Mouse (Mus musculus) myocyte (in vitro differentiated cells): ENCODE results near the gene Trappc3l. TPM values are rescaled to one million over a fixed set of nuclear protein-coding genes. Genes with fewer than 3 reads are reported as not detected.

Source experiments
- H3K27me3 ChIP-seq: one replicate; pipeline ENCODE4 v1.6.1; 2011; ENCODE audit not compliant: control insufficient read depth, insufficient read depth, insufficient read length
- H3K36me3 ChIP-seq: one replicate; pipeline ENCODE4 v1.6.1; 2011; ENCODE audit not compliant: control insufficient read depth, insufficient read depth
- H3K4me2 ChIP-seq: one replicate; pipeline ENCODE4 v1.6.1; 2011; ENCODE audit warnings: low read depth, control low read depth
- H3K4me3 ChIP-seq: one replicate; pipeline ENCODE4 v1.5.1; 2011; ENCODE audit warnings: mild to moderate bottlenecking, control low read depth, moderate library complexity
- H3K79me2 ChIP-seq: one replicate; pipeline ENCODE4 v1.6.1; 2011; ENCODE audit not compliant: control insufficient read depth, insufficient read depth
- H3ac ChIP-seq: one replicate; pipeline ENCODE4 v1.6.1; 2011; ENCODE audit not compliant: control insufficient read depth, insufficient read length
- CEBPB ChIP-seq: IDR thresholded peaks from 2 replicates; pipeline ENCODE4 v1.6.1; 2011; ENCODE audit warnings: mild to moderate bottlenecking, moderate library complexity; ENCODE audit not compliant: poor library complexity, insufficient read depth, severe bottlenecking
- E2F4 ChIP-seq: IDR thresholded peaks from one replicate; pipeline ENCODE4 v1.6.1; 2011; ENCODE audit warnings: mild to moderate bottlenecking, control low read depth, moderate library complexity; ENCODE audit not compliant: insufficient read depth
- MAX ChIP-seq: IDR thresholded peaks from one replicate; pipeline ENCODE4 v1.6.1; 2011; ENCODE audit warnings: low read depth, mild to moderate bottlenecking, control low read depth
- MYOD1 ChIP-seq, 3 experiments: IDR thresholded peaks; one replicate each; pipeline ENCODE4 v1.6.1; 2011; ENCODE audit warnings: control low read depth in 2 of 3, low read depth in 2 of 3, mild to moderate bottlenecking in 2 of 3, moderate library complexity in 1 of 3; ENCODE audit not compliant: insufficient read length in 2 of 3, control insufficient read depth in 1 of 3
- MYOG ChIP-seq, 3 experiments: IDR thresholded peaks; one replicate each; pipeline ENCODE4 v1.6.1; 2011; ENCODE audit warnings: control low read depth in 2 of 3, low read depth in 2 of 3, mild to moderate bottlenecking in 2 of 3; ENCODE audit not compliant: insufficient read length in 2 of 3, control insufficient read depth in 1 of 3, insufficient read depth in 1 of 3
- POLR2A ChIP-seq: IDR thresholded peaks from one replicate; pipeline ENCODE4 v1.6.1; 2011; ENCODE audit warnings: low read depth, mild to moderate bottlenecking, control low read depth, moderate library complexity; ENCODE audit not compliant: insufficient read length
- POLR2AphosphoS2 ChIP-seq: IDR thresholded peaks from one replicate; pipeline ENCODE4 v1.6.1; 2011; ENCODE audit warnings: low read depth, control low read depth; ENCODE audit not compliant: insufficient read length
- REST ChIP-seq: IDR thresholded peaks from one replicate; pipeline ENCODE4 v1.6.1; 2011; ENCODE audit warnings: mild to moderate bottlenecking, control low read depth, moderate library complexity; ENCODE audit not compliant: insufficient read depth, insufficient read length
- SRF ChIP-seq: IDR thresholded peaks from one replicate; pipeline ENCODE4 v1.6.1; 2011; ENCODE audit warnings: low read depth; ENCODE audit not compliant: control insufficient read depth, insufficient read length
- TCF12 ChIP-seq: IDR thresholded peaks from one replicate; pipeline ENCODE4 v1.6.1; 2011; ENCODE audit warnings: mild to moderate bottlenecking, control low read depth; ENCODE audit not compliant: poor library complexity, insufficient read depth, severe bottlenecking
- TCF3 ChIP-seq: IDR thresholded peaks from one replicate; pipeline ENCODE4 v1.6.1; 2011; ENCODE audit warnings: low read depth, control low read depth; ENCODE audit not compliant: insufficient read length
- USF1 ChIP-seq: IDR thresholded peaks from one replicate; pipeline ENCODE4 v1.6.1; 2011; ENCODE audit warnings: low read depth, mild to moderate bottlenecking, control low read depth, moderate library complexity
- polyA plus RNA-seq: library from polyadenylated mRNA; unstranded; fragments of >200 nt; fragmentation: generic; extraction: Trizol; gene quantifications from one replicate; pipeline ENCODE4 v1.2.1, GENCODE M21; 2012; ENCODE audit warnings: missing spikeins

The Trappc3l gene
- polyA plus RNA-seq, 1 experiment: not detected

GRCm38 (mm10) chr10:34149772-34150171 lies 112.4 kb downstream of the Trappc3l start:
- no peak overlapping the region for H3ac ChIP-seq
- no peak overlapping the region for H3K4me3 ChIP-seq
- H3K36me3 ChIP-seq: peaks cover 12% of the 10 kb centered on the region
- H3K27me3 ChIP-seq: no peaks in the 10 kb centered on the region
- TF ChIP-seq E2F4: no peak
- TF ChIP-seq USF1: no peak
- no peak for TF ChIP-seq POLR2AphosphoS2
- no peak for TF ChIP-seq POLR2A
- TF ChIP-seq SRF: no peak
- TF ChIP-seq MAX: no peak
- TF ChIP-seq REST: no peak
- TF ChIP-seq CEBPB: no peak
- TF ChIP-seq MYOG (IDR thresholded peaks at IDR 0.05; ENCODE audit: control insufficient read depth in 1 of 3, insufficient read depth in 1 of 3, insufficient read length in 2 of 3, low read depth in 2 of 3): no peak
- no peaks in the 10 kb centered on the region for H3K79me2 ChIP-seq
- H3K4me2 ChIP-seq: no peak overlapping the region

DNA sequence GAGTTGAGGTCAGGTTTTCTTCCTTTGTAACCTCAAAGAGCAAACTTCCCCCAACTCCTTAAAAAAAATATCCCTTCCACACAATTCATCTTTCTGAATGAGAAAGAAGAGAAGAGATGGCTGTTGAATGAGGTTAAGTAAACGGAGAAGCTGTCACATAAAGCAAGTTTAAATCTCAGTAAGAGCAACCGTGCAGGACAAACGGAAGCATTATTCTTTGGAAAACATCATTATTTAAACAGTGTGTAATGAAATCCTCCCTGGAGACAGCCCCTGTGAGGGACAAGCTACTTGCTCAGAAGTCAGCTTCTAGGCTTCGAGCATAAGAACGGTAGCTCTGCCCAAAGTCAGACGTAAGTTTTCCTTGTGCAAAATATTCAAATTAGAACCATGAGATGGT lies 113.1 kb downstream of the Trappc3l start:
- Histone ChIP-seq H3K4me2 (no peak overlapping the region), H3ac (no peak overlapping the region), H3K79me2 (no peaks in the 10 kb centered on the region), H3K4me3 (no peak overlapping the region), H3K36me3 (peaks cover 14% of the 10 kb centered on the region), H3K27me3 (no peaks in the 10 kb centered on the region)
- TF ChIP-seq USF1 (no peak), MAX (no peak), POLR2AphosphoS2 (no peak), E2F4 (no peak), TCF12 (no peak), TCF3 (no peak), MYOD1 (IDR thresholded peaks at IDR 0.05; ENCODE audit: control insufficient read depth in 1 of 3, insufficient read length in 2 of 3, low read depth in 2 of 3) (no peak), POLR2A (no peak), REST (no peak), SRF (no peak), MYOG (IDR thresholded peaks at IDR 0.05; ENCODE audit: control insufficient read depth in 1 of 3, insufficient read depth in 1 of 3, insufficient read length in 2 of 3, low read depth in 2 of 3) (no peak), CEBPB (no peak)

DNA sequence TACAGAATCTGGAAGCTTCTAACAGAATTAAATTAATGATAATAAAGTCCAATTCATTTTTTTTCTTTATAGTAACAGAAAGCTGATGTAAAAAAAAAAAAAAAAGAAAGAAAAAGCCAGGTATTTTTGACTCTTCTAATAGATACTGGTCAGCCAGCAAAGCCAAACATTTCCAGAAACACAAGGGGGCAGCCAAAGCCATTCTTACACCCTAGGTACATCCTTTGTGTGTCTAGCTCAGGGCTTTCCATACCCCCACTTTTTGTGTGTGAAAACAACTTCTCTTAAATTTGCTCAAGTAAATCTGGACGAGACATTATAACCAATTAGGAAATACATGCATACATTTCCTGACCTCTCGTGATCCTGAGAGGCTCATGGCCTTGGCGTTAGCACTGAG lies 114.4 kb downstream of the Trappc3l start:
- Histone ChIP-seq H3ac (no peak overlapping the region), H3K4me2 (no peak overlapping the region), H3K4me3 (no peak overlapping the region), H3K79me2 (no peaks in the 10 kb centered on the region), H3K36me3 (peaks cover 19% of the 10 kb centered on the region), H3K27me3 (no peaks in the 10 kb centered on the region)
- TF ChIP-seq POLR2AphosphoS2 (no peak), CEBPB (no peak), TCF12 (no peak), USF1 (no peak), E2F4 (no peak), MYOG (IDR thresholded peaks at IDR 0.05; ENCODE audit: control insufficient read depth in 1 of 3, insufficient read depth in 1 of 3, insufficient read length in 2 of 3, low read depth in 2 of 3) (no peak), SRF (no peak), POLR2A (no peak), TCF3 (no peak), MAX (no peak), REST (no peak), MYOD1 (IDR thresholded peaks at IDR 0.05; ENCODE audit: control insufficient read depth in 1 of 3, insufficient read length in 2 of 3, low read depth in 2 of 3) (no peak)

DNA sequence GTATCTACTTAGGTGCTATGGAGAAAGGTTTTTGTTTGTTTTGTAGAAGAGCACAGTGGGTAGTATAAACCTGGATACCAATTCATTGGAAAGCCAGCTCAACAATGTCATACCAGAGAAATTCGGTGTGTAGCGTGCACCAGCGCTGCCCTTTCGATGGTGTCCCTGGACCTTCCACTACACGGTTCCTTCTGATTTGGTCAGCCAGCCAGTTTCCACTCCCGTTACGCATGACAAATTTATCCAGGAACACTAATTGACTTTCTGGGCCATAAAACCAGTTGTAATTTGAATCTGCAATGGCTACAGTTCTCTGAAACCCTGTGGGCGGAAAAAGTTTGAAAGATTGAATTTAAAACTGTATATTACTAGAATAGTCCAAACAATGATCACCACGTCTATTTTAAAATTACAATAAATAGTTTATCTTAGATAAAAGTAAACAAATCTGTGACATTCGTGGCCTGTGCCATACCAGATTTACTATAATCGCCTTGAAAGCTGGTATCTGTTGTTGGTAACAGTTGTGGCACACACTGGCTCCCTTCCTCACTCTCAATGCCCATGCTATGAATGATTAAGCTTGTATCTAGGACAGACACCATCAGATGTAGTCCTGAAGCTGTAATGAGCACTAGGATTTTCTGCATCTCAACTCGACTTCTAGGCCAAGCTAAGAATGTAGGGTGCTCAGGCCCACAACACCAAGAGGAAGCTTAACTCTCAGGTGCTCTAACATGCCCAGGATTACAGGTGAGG lies 118.6 kb downstream of the Trappc3l start:
- Histone ChIP-seq H3ac (no peak overlapping the region), H3K79me2 (no peaks in the 10 kb centered on the region), H3K27me3 (no peaks in the 10 kb centered on the region), H3K36me3 (peaks cover 33% of the 10 kb centered on the region), H3K4me3 (no peak overlapping the region), H3K4me2 (no peak overlapping the region)
- TF ChIP-seq MYOD1 (IDR thresholded peaks at IDR 0.05; ENCODE audit: control insufficient read depth in 1 of 3, insufficient read length in 2 of 3, low read depth in 2 of 3) (no peak), MYOG (IDR thresholded peaks at IDR 0.05; ENCODE audit: control insufficient read depth in 1 of 3, insufficient read depth in 1 of 3, insufficient read length in 2 of 3, low read depth in 2 of 3) (no peak), POLR2AphosphoS2 (no peak), CEBPB (no peak), TCF12 (no peak), SRF (no peak), MAX (no peak), TCF3 (no peak), REST (no peak), POLR2A (no peak), USF1 (no peak), E2F4 (no peak)

Other genes with a start within 250 kb of the Trappc3l start
- not detected for gene Sult3a1, start 179.9 kb upstream of the Trappc3l start, polyA plus RNA-seq
- gene Rsph4a, start 132.5 kb upstream of the Trappc3l start, polyA plus RNA-seq: 0.01 TPM
- gene Zup1, start 86.3 kb upstream of the Trappc3l start, polyA plus RNA-seq: 2.2 TPM
- 83.6 TPM for gene Rwdd1, start 18.0 kb upstream of the Trappc3l start, polyA plus RNA-seq
- not detected for gene Calhm4, start 6.7 kb downstream of the Trappc3l start, polyA plus RNA-seq
- gene Calhm5, start 58.9 kb downstream of the Trappc3l start, polyA plus RNA-seq: 0.08 TPM
- 0.05 TPM for gene Calhm6, start 90.4 kb downstream of the Trappc3l start, polyA plus RNA-seq
- 7.6 TPM for gene Dse, start 170.1 kb downstream of the Trappc3l start, polyA plus RNA-seq
- 26.4 TPM for gene Tspyl1, start 244.6 kb downstream of the Trappc3l start, polyA plus RNA-seq